Mouse (Mus musculus) thymus, adult 2 months (tissue): ENCODE data around the gene Olfr1302.

ENCODE experiments used
- CTCF ChIP-seq: fragments of 200-500 bp; IDR thresholded peaks from 2 replicates; pipeline ENCODE4 v1.5.1; 2012; ENCODE audit warnings: mild to moderate bottlenecking, control low read depth, low read length, moderate library complexity, borderline replicate concordance; ENCODE audit not compliant: control insufficient read depth, poor library complexity, insufficient read depth; ENCODE audit errors: extremely low read depth
- POLR2A ChIP-seq: fragments of 200-500 bp; IDR thresholded peaks from 2 replicates; pipeline ENCODE4 v1.6.1; 2012; ENCODE audit warnings: mild to moderate bottlenecking, low read length, control low read depth, moderate library complexity; ENCODE audit not compliant: control insufficient read depth, poor library complexity, insufficient read depth; ENCODE audit errors: extremely low read depth

- TF ChIP-seq CTCF (no peak), POLR2A (no peak)
Observed at GRCm38 (mm10) chr2:111777129-111777528, at the start of gene Olfr1302.
